Mouse (Mus musculus): ENCODE measurements around the gene H6pd.

H6pd gene

DNA sequence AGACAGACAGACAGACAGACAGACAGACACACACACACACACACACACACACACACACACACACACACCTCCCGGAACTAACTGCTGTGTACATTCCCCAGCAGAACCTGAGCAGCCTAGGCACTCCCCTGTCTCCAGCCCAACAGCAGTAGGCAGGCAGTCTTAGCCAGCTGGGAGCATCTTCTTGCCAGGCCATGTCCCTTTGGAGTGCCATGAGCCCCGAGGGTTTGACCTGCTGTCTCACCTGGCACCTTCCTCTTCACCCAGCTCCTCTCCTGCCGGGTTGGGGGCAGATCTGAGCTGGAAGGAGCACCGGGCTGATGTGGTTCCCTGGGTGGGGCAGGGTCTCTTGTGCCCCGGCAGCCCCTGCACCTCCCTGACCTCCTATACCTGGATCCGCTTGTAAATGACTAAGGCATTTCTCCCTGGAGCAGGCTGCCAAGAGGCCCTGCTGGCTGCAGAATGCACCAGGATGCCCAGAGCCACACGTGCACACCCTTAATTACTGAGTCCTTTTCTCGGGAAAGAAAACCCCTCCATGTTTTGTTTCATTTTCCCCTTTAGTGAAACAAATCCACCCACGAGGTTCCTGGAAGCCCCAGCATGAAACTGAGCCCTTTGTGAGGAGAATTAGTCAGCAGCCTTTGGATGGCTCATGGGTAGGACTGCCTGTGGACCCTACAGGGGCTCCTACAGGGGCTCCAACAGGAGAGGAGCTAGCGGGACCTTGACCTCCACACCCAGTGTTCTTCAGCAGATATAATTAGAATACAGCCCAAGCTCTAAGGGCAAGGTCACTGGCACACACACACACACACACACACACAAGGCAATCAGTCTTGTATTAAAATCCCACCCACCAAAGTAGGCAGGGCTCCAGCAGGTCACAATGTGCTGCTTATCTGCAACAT is 65.7 kb downstream of the H6pd start:
- no peak for DNase-seq (ENCODE audit: low spot score)

DNA sequence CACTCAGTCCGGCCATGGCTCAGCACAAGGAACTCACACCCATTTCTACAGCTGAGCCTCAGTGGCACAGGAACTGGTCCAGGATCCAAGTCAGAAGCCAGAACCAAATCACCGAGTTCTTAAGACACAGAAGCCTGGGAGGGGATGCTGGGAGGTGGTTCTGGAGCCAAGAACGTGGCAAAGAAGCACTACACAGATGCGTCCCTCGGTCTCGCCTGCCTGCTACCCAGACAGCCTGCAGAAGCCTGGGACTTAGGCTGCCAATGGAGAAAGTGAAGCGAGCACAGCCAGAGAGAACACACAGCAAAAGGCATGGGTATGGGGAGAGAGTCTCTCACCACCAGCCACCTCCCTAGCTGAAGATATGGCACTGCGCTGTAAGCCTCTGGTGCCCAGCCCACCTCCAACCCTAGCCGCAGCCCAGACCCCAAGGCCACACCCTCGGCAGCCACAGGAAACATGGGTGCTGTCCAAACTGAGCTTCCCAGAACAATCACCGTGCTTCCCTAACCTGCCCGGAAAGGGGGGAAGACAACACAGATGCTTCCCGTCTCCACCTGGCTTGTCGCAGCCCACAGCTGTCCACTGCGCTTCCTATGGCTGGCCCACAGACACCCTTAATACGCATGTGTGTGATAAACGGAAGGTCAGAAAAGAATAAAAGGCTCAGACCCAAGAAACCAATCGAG is 67.6 kb downstream of the H6pd start:
- DNase-seq (ENCODE audit: low spot score): no peak

DNA sequence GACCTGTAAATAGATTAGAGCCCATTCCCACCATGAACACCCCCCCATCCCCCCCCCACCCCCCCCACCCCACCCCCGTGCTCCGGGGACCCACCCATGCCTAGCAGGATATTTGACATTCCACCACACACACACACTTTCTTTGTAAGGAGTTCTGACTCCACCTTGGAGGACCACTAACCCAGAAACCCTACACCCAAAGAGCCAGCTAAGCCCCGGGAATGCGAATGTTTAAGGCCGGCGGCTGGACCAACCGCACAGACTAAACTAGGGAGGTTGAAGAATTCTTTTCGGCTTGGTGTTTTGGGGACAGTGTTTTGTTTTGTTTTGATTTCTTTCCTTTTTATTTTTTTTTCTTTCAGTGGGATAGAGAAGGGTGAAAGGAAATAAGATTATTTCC is 70.1 kb downstream of the H6pd start:
- no peak for DNase-seq (ENCODE audit: low spot score)

DNA sequence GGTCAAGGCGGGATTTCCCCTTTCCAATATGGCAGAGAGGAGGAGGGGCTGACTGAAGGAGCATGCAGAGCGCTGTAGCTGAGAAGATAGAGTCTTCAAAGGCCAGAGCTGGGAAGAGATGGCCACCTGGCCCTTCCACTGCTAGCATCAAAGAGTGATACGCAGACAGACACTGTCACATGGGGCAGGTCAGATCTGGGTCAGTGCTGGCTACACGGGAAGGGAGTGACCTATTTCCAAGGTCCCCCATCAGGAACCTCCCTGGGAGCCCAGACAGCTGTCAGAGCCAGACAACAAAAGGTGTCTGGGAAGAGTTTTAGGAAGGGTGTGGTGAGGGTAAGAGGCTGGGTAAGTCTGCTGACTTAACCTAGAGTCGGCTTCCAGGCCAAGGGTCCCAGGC is 71.9 kb downstream of the H6pd start:
- no peak for DNase-seq (ENCODE audit: low spot score)

DNA sequence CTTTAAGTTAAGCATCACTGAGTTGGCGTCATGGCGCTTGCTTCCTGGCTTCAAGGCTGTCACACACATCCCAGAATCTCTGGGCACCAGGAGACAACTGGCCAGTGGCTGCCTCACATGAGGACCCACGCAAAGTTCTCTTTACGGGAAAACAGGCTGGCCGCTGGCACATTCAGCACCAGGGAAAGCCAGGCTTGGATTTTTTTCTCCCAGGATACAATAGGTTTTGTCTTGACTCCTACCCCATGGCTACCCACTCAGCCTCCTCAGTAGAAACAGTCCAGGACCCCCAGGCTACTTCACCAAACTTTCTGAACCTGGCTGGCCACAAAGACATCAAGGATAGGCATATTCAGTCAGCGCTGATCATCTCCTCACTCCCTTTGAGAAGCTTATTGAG is 73.4 kb downstream of the H6pd start:
- no peak for DNase-seq (ENCODE audit: low spot score)

DNA sequence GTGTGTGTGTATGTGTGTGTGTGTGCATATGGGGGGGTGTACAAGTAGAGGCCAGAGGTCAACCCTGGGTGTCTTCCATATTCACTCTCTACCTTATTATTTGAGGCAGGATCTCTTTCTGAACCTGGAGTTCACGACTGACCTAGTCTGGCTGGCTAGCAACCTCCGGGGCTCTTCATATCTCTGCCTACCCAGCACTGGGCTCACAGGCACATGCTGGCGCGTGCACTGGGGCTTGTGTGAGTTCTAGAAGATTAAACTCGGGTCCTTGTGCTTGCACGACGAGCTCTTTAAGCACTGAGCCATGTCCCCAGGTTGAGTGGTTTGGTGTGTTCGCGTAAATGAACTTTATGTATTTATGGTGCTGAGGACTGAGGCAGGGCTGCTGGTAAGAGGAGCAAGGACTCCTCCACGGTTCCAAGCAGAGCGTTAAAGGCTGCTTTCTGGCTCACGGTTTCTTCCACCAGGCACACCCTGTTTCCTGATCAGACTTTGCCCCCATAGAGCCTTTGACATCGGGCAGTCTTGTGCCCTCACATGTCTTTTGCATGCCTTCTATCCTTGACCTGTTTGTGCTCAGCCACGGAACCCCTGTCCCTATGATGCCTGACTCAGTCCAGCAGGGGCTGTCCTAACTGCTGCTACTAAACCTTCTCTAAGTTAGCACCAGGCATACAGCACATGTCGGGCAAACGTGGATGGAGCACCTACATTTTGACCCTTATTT is 75.1 kb downstream of the H6pd start:
- no peak for DNase-seq (ENCODE audit: low spot score)

DNA sequence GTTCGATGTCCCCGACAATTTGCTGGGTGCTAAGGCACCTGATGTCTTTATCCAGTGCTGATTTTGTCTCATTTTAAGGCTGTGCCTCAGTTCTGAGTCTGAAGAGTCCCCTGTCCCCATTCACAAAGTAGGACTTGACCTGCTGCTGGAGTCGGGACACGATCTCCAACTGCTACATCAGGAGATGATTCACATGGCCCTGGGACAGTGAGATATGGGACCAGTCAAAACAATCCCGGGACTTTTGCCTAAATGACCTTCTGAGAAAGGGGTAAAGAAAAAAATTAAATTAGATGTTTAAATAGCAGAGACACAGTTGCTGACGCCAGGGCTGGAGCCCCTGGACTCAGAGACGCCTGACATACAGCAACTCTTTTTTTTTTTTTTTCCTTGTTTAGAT is 75.8 kb downstream of the H6pd start:
- DNase-seq (ENCODE audit: low spot score): no peak

DNA sequence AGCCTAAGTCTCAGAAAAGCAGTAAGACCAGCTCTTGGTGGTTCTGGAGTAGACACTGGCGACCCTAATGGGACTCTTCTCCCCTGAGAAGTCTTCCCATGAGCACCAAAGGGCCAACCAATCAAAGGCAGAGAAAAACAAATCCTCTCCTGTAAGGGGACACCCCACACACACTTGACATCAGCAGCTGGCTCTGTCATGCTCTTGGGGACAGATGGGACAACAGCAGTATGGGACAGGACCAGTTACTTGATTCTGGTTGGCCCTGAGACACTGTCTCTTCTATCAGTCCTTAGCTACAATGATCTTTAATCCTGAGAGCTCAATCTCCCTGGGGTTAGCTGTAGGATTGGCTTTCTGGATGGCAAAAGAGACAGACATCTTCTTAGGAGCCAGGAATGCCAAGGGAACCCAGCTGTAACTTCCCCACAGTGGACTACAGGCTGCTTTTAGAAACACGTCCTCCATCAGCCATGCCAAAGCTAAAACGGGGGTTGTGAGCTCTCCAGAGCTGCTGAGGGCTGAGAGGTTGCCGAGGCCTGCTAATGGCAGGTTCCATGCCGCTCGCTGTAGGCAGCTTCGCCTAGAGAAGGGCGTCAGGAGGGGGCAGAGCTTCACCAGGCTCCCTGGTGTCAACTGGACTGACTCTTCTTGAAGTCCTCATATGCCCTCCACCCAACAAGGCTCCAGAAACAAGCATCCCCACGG is 76.6 kb downstream of the H6pd start:
- DNase-seq (ENCODE audit: low spot score): no peak

DNA sequence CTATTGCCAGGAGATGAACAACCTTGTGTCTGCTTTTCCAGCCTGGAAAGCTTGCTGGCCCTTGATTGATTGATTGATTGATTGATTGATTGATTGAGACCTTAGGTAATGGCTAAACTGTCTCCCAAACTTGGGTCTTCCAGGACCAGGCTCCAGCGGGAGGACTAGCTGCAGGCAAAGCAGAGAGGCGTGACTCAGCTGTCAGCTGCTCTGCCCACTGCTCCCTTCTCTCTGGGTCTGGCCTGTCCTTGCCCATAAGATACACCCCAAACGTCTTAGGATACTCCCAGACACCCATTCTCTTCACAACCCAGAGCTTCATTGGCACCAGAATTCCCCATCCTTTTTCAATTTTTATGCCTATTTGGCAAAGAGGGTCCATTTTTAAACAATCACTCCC is 78.1 kb downstream of the H6pd start:
- DNase-seq (ENCODE audit: low spot score): no peak
